Mouse (Mus musculus) cortical plate, adult 2 months (tissue): ENCODE measurements at regions not wholly inside any gene's neighbourhood (a gene's known extent, or its start where the extent isn't known, plus 50 kb on each side); places are given as distances from the start of the nearest gene placed in this dataset.

Source experiments
- CTCF ChIP-seq: fragments of 200-500 bp; IDR thresholded peaks from 2 replicates; pipeline ENCODE4 v1.5.1; 2011; ENCODE audit warnings: mild to moderate bottlenecking, control low read depth, low read length; ENCODE audit not compliant: insufficient read depth; ENCODE audit errors: extremely low read depth
- POLR2A ChIP-seq: fragments of 200-500 bp; IDR thresholded peaks from 2 replicates; pipeline ENCODE4 v1.6.1; 2011; ENCODE audit warnings: mild to moderate bottlenecking, low read length, control low read depth; ENCODE audit not compliant: insufficient read depth; ENCODE audit errors: extremely low read depth

DNA sequence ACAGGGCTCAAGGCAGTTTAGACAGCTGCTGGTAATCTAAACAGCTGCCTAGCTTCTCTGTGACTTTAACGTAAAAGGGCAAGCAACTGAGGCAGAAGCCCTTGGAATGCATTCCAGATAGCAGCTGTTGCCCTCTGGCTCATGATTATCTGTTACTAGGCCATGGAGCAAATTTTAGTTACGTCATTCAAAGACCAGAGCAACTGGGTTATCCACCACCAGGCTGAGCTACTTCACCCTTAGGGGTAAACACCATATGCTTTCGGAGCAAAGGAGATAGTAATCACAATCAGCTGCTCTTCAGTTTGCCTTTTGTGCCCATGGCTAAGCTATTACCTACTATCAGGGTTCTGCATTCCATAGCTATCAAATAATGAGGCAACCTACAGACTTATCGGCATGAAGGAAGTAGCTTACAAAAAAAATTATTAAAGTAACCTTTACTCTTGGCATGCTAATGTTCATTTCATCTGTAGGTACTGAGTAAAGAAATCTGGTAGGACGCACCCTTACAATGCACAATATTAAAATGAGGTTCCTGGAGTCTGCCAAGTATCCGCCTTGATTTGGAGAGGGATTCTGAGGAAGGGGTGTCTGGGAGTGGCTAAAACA, 212.2 kb downstream of the Car2 start:
- TF ChIP-seq POLR2A, result no peak
- TF ChIP-seq CTCF, result no peak
